Mouse (Mus musculus): ENCODE data around the gene Glt1d1.
A peak's percentile ranks its signal among the peaks of the same experiment; 100 is the strongest.

Gene Glt1d1

GRCm38 (mm10) chr5:127632167-127633145, at the start of gene Glt1d1, which contains the start of gene Slc15a4:
Gene Glt1d1, plus strand, starts transcription at chr5:127632262.
Gene Slc15a4, minus strand, starts transcription at chr5:127632897.
- peak; percentile 49 for DNase-seq

GRCm38 (mm10) chr5:127583658-127584057, 48.4 kb upstream of the Glt1d1 start:
- no peak for DNase-seq

GRCm38 (mm10) chr5:127587854-127588253, 44.2 kb upstream of the Glt1d1 start:
- no peak for DNase-seq

DNA sequence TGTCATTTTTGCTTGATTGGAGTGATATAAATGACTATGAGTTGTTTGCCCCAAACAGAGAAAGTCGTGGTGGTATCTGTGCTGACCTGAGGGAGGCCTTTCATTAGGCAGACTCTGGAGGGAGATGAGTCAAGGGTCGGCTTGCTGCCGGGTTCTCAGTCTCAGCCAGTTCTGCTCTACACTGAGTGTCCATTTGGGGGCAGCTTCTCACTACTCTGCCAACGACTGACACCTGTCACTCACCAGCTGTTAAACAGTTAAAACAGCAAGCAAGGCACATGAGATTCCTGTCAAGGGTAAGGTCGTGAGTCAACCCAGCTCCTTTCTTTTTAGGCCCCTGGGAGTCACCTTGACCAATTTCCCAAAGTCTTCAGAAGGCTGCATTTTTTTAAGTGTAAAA, 39.7 kb upstream of the Glt1d1 start:
- DNase-seq, result no peak

DNA sequence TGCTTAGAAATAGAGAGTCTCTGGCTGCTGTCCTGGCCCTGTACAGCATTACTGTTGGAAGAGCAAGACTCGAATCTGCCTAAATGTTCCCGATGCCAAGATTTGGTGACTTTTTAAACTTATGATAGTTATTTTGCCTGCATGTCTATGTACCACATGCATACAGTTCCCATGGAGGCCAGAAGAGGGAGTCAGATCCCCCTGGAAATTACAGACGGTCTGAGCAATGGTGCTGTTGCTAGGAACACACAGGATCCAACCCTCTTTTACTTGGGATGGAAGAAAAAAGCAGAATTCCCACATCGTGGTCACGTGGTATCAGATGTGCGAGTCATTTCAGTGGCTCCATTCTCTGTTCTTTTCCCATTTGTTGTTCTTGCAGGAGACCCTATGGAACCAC, 39.2 kb upstream of the Glt1d1 start:
- DNase-seq, result no peak

DNA sequence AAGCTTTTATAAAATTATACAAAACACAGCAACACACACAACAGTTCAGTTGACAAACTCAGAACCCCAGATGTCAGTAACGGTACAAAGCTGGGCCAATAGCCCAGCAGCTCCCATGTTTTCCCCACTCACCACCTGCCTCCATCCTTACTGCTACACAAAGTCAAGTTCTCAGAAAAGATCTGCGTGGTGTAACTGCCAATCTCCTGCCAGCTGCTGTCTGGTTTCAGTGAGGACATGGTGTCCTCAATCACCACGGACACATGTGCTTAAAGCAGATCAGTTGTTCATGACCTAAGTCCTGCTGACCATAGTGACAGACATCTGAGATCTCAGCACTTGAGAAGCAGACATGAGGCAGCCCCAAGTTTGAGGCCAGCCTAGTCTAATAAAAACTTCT, 36.4 kb upstream of the Glt1d1 start:
- no peak for DNase-seq

DNA sequence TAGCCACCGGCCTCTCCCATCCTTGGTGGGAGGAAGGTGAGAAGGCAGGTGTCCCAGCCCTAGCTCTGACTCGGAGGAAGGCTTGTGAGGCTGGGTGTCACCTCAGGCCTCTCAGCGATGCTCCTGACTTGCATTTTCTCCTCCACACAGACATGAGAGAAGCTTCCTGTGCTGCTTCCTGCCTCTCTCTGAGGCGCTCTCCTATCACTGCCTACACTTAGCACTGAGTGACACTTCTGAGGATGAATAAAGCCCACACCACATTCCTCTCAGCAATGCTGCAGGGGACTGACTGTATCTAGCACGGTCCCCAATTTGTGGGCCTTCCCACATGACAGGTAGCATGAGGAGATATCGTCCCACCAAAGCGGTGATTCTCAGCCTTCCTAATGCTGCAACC, 35.2 kb upstream of the Glt1d1 start:
- DNase-seq, result no peak

DNA sequence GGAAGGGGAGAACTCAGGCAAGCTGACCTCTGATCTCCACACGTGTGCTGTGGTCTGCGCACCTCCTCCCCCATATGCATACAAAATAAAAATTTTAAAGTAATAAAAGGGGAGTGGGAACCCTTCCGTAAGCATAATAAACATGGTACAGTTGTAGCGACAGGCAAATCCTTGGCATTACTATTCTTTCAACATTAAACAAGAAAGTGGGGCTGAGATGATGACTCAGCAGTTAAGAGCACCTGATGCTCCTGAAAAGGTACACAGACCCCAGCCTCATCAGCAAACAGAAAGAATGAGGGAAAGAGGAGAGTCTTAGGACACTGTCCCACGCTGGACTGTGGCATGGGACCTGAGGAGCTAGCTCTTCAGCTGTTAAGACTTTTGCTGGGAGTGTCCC, 29.1 kb upstream of the Glt1d1 start:
- DNase-seq, result no peak

DNA sequence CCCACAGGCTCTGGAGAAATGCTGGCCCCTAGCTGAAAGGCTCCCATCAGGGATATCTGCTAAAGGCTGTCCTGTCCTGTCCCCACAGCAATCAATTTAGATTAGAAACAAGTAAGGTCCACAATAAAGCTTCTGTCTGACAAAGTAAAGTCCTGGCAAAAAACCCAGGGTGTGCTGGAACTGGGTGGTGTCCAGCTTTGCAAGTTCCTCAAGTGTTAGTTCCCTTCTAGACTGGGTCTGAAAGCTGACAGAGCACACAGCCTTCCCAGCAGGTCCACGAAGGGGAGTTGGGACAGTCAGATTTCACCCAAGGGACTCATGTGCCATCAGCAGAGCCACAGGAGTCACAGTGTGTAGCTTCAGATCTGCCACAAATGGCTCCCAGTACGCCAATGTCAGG, 24.6 kb upstream of the Glt1d1 start:
- DNase-seq, result no peak

DNA sequence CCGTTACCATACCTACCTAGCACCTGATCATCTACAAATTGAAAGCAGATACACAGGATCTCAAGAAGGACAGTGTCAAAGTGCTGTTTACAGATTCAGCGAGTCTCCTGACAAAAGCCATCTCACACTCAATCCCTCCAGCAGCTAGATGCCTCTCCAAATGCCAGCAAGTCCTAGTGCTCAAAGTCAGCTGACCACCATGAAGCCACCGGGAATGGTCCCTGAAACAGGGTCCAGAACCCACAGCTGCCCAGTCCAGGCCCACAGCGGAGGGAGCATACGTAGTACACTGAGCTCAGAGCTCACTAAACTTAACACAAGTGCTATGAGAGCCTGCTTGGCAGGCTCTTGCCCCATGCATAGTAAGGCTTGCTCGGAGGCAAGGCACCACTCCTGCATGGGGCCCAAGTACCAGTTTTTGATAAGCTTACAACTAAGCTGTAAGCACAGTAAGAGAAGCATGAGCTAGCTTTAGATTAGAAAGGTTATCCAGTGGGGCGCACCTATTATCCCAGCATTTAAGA, 22.8 kb upstream of the Glt1d1 start:
- no peak for DNase-seq

DNA sequence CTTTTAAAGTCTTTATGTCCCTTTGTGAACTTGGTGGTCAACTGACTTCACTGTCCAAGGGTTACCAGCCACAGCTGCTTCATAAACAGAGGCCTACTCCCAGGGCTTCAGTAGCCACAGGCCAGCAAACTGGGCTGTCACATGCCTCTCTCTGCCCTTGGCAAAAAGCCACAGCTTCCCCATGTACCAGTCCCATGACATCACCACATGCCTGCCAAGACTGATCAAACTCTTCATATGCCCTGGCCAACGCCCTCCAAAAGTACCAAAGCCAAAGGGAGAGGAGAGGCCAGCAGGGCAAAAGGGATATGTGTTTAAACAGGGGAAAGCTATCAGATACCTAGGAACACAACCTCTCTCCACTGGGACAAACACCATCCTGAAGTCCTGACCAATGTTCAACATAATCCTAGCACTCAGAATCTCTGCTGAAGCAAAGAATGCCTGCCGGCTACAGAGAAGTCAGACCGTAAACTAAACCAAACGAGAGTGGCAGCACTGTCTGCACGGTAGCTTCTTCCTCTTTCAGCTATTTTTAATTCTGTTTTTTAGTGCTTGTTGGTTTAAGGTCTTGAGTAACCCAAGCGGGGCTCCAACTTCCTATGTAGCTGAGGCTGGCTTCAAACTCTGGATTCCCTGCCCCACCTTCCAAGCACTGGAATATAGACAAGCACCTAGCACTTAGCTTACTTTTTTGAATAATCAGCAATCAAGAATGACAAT, 21.1 kb upstream of the Glt1d1 start:
- DNase-seq, result no peak

DNA sequence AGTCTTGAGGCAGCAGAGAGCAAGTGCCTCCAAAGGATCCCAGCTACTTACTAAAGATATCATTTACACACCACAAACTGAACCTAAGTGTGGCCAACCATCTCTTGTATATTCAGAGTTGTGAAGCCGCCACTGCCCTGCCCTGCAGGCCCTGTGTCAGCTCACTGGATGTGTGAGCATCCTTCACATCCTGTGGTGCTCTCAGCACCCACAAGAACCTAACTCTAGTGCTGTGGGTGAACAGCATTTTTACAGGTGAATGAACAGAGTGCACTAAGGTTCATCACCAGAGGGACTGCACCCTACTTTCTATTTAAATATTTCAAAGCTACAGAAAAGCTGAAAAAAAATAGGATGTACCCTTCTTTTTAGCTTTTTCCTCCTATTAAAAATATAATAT, 20.2 kb upstream of the Glt1d1 start:
- DNase-seq, result no peak

GRCm38 (mm10) chr5:127612397-127612796, 19.7 kb upstream of the Glt1d1 start:
- DNase-seq, result no peak

- no peak for DNase-seq
Observed at GRCm38 (mm10) chr5:127615459-127615858, 16.6 kb upstream of the Glt1d1 start.

DNA sequence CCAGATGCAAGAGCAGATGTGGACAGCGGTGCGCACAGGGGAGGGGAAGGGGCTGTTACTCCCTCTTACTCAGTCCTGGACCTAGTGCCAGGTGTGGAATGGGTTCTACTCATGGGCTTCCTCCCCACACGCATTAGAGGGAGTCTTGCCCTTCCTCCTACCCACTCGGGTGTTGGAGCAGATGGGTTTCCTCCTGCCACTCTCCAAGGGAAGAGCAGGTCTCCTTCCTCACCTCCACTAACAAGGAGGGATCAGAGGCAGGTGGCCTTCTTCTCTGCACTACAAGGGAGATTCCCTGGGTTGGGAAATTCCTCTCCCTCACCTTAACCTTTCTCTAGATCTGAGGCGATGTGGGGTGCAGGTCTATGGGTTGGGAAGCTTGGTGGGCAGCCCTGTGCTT, 15.9 kb upstream of the Glt1d1 start:
- DNase-seq, result no peak

DNA sequence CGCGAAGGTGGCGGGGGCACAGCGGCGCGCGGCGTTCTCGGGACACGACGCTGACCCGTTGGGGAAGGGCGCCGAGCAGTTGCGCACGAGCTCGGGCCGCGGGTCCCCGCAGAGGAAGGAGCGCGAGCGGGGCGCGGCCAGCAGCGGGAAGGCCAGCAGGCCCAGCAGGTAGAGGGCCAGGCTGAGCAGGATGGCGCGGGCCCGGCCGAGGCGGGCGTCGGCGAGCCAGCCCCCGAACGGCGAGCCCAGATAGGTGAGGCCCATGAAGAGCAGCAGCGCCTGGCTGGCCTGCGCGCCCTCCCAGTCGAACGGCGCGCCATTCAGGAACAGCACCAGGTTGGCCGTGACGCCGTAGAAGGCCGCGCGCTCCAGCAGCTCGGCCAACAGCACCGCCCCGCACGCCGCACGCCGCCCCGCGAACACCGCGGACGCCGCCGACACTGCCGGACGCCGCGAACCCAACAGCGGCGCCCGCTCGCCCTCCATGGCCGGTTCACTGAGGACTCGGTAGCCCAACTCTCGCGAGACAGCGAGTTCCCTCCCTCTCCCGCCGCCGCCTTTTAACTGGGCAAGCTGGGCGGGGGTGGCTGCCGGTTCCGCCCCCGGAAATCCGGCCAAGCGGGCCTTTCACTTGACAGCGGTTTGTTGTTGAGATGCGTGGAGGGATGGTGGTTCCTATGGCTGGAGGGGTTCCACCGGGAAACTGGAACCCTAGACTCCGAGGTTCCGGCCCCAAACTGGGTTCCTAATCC, 15.0 kb upstream of the Glt1d1 start:
- DNase-seq, result peak; percentile 98

- DNase-seq, result no peak
Observed at GRCm38 (mm10) chr5:127618834-127619233, 13.2 kb upstream of the Glt1d1 start.

- DNase-seq, result no peak
Observed at GRCm38 (mm10) chr5:127620371-127620770, 11.7 kb upstream of the Glt1d1 start.

DNA sequence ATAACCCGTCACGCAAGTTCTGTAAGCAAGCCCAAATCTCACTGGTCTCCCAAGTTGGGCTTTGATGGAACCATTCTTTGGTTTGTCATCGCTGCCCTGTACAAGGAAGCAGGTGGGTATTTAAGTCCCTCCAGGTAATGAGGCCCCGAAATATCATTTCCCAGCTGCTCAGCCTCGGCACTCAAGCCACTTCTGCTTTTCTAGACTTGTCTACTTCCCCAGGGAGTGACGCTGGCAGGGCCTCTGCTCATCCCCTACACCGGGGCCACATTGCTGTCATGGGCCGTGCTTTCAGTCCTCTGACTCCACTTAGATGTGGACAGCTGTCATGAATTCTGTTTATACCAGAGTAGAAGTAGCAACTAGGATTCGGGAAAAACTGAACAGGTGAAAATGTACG, 11.0 kb upstream of the Glt1d1 start:
- DNase-seq, result no peak

DNA sequence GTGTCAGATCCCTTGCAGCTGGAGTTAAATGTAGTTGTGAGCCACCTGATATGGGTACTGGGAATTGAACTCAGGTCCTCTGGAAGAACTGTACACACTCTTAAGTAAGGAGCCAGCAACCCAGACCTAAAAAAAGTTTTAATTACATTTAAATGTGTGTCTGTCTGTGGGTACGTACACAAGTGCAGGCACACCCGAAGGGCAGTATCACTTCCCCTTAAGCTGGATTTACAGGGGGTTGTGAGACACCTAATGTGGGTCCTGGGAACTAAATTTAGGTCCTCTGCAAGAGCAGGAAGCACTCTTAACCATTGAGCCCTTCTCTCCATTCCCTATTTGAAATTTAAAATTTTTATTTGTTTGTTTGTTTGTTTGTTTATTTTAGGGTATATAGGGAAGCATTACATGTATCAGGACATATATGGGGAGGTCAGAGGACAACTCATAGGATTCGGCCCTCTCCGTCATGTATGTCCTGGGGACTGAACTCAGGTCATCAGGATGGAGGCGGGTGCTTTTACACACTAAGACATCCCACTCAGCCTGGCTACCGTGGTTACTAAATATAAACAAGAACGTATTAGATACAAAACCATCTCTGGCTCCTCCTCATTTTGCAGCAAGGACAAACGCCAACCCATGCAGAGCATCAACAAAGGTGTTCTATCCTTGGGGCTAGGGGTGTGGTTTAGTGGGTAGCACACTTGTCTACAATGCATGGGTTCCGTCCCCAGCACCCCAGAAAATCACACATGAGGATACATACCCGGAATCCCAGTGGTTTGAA, 7.4 kb upstream of the Glt1d1 start:
- DNase-seq, result no peak

DNA sequence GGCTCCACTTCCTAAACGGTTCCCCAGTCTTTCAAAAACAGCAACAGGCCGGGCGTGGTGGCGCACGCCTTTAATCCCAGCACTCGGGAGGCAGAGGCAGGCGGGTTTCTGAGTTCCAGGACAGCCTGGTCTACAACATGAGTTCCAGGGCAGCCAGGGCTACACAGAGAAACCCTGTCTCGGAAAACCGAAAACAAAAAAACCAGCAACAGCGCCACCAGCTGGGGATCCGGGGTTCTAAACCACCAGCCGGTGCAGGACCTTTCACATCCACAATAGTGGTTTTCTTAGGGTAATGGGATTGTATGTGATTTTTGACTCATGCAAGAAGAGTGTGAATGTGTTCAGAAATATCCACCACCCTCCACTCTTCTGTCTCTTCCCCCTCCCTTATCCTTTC, 4.8 kb upstream of the Glt1d1 start:
- DNase-seq, result no peak

DNA sequence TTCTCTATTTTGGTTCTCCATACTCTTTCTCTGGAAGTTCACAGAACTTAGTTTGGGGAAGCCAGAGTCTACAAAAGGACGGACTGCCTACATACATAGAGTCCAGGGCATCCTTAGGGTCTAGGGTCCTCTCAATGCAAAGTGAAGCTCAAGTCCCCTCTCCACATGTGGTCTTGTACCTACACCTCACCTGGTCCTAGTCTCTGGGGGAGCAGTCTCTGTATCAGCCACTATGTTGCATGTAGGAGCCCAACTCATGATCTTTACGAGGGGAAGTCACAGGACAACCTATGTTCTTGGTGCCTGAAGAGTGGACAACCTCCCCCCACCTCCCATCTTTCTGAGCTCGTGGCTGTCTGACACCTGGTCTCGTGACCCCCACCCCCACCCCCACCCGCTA, 391 bp upstream of the Glt1d1 start:
- no peak for DNase-seq
